Mouse (Mus musculus) cerebellum, adult 2 months (tissue): ENCODE results near the gene Hoxa6. TPM values are rescaled to one million over a fixed set of nuclear protein-coding genes. Genes with fewer than 3 reads are reported as not detected.

ENCODE experiments used
- DNase-seq, 2 experiments: peaks; one replicate each; pipeline ENCODE4 v3.0.0; 2021
- H3K27ac ChIP-seq: fragments of 200-500 bp; 2 replicates; pipeline ENCODE4 v1.5.1; 2012; ENCODE audit warnings: low read length, control low read depth, inconsistent platforms; ENCODE audit not compliant: insufficient read depth
- H3K27me3 ChIP-seq: fragments of 200-500 bp; 2 replicates; pipeline ENCODE4 v1.6.1; 2012; ENCODE audit warnings: inconsistent platforms, mild to moderate bottlenecking, low read length, moderate library complexity; ENCODE audit not compliant: control insufficient read depth, insufficient read depth
- H3K4me1 ChIP-seq: fragments of 200-500 bp; 2 replicates; pipeline ENCODE4 v1.6.1; 2011; ENCODE audit warnings: low read length; ENCODE audit not compliant: control insufficient read depth, insufficient read depth
- H3K4me3 ChIP-seq: fragments of 200-500 bp; replicated peaks from 2 replicates; pipeline ENCODE3; 2011; ENCODE audit warnings: mild to moderate bottlenecking, low read depth, low read length, control low read depth; ENCODE audit not compliant: insufficient read depth
- CTCF ChIP-seq: fragments of 200-500 bp; IDR thresholded peaks from 2 replicates; pipeline ENCODE4 v1.5.1; 2011; ENCODE audit warnings: low read depth, mild to moderate bottlenecking, control low read depth, low read length, moderate library complexity, borderline replicate concordance; ENCODE audit not compliant: insufficient read depth
- POLR2A ChIP-seq: fragments of 200-500 bp; IDR thresholded peaks from 2 replicates; pipeline ENCODE4 v1.6.1; 2011; ENCODE audit warnings: low read length, control low read depth, borderline replicate concordance; ENCODE audit not compliant: insufficient read depth
- WGBS: fragments of 180-500 bp; shearing (Covaris S2); methylation state at CpG from one replicate; pipeline ENCODE4 v1.1.7; 2018; 5-methylcytosine and 5-hydroxymethylcytosine counted together
- polyA plus RNA-seq: library from polyadenylated mRNA; depleted of rRNA; stranded (reverse); fragments of >200 nt; gene quantifications from 2 replicates; pipeline ENCODE4 v1.2.3, GENCODE M21; 2012

Hoxa6 gene
- polyA plus RNA-seq, 1 experiment = 0.46 TPM

DNA sequence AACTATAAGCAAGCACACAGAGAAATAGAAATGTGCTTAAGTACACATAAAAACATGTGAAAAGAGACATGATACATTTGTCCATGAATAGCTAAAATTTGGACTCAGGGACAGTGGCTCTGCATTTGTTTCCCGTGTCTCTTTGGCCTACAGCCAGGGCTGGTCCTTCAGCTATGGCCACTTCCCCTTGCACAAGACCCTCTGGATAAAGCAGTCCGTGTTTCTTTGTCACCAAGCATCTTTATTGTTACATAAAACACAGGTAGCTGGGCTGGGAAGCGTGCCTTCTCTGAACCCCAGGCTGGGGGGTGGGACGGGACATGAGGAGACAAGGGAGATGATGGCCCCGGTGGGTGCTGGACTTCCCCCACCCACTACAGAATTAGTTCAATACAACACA is 5.7 kb upstream of the Hoxa6 start:
- TF ChIP-seq POLR2A (no peak), CTCF (no peak)
- Histone ChIP-seq H3K4me1 (no peaks in the 10 kb centered on the region), H3K4me3 (no peak overlapping the region), H3K27ac (no peak overlapping the region), H3K27me3 (peaks cover 16% of the 10 kb centered on the region; the same call in 1 of the 2 replicates)
- WGBS = 15% methylated on average over 5 of the region's 5 CpGs
- no peak for DNase-seq

DNA sequence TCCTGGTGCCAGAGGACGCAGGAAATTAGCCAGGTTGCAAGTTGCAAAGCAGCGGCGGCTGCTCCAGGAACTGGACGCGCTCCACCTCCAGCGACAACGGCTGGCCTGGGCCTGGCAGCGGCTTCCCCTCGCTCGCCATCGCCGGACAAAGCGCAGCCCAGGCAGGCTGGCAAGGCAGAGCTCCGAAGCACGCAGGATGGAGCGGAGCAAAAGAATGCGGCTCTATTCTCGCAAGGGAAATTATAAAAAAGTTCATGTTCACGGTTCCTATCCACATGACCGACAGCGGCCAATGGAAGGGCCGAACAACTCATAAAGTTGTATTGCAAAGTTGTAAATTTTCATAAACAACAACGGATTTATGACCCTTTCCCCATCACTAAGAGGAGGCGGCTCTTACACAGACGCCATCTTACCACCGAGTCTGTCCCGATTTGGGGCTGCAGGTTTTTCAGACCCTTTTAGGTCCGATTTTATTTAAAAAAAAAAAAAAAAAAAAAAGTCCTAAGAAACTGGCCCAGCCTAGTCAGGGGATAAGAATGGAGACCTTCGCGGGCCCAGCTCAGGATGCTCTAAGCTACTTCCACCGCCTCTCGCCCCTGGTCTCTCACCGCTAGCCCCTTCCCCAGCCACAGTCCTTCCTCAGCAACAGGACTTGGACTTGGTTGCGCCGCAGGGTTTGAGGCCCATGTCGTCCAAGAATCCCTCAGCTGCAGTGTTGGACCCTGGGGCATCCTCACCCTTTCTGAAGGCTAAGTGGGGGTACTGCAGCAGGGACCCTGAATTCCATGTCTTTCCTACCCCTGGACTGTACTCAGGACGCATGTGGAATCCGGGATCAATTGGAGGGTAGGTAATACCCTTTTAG is 4.8 kb upstream of the Hoxa6 start, which contains the start of the genes Hoxa3 and Gm28308:
Gene Hoxa3 (minus strand): TSS at position 218 of the 868 bp plus-strand sequence.
Gene Gm28308 (minus strand): TSS at position 221 of the 868 bp plus-strand sequence.
- Histone ChIP-seq H3K4me3 (no peak within 1 kb of the TSS), H3K27me3 (peaks cover 14% of the 10 kb centered on the region; the same call in 1 of the 2 replicates), H3K27ac (no peak within 1 kb of the TSS)

DNA sequence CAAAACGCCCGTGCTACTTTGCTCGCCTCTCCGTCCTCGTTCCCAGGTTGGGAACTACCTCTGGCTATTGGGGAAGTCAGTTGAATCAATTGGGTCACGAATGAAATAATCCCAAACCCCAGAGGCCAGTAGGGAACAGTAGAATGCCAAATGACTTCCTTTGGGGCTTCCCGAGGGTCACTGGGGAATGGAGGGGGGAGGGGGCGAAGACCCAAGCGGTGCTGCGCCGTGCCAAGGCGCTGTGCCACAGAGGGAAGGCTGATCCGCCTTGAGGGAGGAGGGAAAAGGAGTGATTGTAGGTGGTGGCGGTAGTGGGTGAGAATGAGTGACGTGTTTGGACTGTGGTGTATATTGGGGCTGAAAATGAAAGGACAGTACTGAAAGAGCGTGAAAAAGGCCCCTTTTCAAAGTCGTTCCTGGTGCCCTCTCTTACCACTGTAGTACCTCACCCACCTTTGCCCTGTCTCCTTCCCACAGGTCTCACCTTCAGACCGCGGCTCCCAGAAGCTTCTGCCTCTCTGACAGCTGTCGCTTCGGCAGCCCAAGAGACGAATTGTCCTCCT is 4.1 kb upstream of the Hoxa6 start:
- H3K4me1 ChIP-seq = no peaks in the 10 kb centered on the region
- peaks cover 14% of the 10 kb centered on the region; the same call in 1 of the 2 replicates for H3K27me3 ChIP-seq
- TF ChIP-seq CTCF (no peak), POLR2A (no peak)
- DNase-seq = no peak
- H3K27ac ChIP-seq = no peak overlapping the region
- H3K4me3 ChIP-seq = no peak overlapping the region
- WGBS = 3% methylated on average over 22 of the region's 22 CpGs

More for the DNA sequence above, 4.8 kb upstream of the Hoxa6 start, which contains the start of the genes Hoxa3 and Gm28308:
- no peak for TF ChIP-seq CTCF
- no peak for TF ChIP-seq POLR2A
- DNase-seq = no peak
- 3% methylated on average over 38 of the region's 38 CpGs for WGBS
- no peaks in the 10 kb centered on the region for H3K4me1 ChIP-seq

DNA sequence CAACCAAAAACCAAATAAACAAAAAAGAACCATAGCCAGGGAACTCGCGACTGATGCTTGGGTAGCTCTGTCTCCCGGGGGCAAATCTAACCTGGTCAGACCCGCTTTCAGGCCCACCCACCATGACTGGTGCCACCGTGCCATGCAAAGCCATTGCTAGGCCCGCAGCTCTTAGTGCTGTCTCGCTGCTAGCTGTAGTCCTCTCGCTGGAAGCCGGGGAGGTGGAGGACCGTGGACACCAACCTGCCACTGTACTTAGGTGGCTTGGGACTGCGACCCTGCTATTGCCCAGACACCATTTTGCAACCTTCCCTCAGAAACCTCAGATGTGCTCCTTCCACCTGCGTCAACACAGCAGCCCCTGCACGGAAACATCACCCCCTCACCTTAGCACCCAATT is 3.4 kb upstream of the Hoxa6 start:
- no peak for DNase-seq
- no peak overlapping the region for H3K4me3 ChIP-seq
- no peak for TF ChIP-seq CTCF
- TF ChIP-seq POLR2A = no peak
- H3K27me3 ChIP-seq = peaks cover 15% of the 10 kb centered on the region; the same call in 1 of the 2 replicates
- 6% methylated on average over 13 of the region's 13 CpGs for WGBS
- H3K27ac ChIP-seq = no peak overlapping the region
- no peaks in the 10 kb centered on the region for H3K4me1 ChIP-seq

DNA sequence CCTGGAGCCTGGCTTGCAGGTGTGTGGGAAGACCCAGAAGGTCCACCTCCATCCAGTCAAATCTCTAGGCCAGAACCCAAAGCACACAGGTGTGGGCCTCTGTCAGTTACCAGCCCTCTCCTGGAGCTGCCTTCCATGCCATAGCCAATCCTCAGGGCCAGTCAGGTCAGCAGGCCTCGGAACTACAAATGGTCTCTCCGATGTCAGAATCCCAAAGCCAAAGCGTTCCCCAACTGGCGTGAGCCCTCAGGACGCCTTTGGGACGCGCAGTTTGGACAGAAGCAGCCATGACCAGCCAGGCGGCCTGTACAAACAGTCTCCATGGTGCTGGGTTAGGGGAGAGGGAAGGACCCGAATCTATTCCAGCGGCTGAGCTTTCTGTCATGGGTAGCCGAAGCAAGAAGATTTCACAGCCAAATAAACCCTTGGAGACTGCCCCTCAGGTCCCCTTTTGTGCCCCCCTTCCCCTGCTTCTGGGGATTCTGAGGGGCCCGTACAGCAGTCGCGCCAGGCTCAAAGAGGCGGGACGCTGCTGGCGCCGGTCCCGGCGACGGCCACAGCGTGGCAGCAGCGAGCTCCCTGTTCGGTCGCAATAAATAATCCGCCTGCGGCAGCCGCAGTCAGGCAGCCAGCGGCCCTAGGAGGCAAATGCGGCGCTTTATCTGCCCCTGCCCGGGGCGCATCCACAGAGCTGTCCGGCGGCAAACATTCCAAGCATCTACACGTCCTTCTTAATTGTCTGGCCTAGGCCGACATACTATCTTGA is 2.8 kb upstream of the Hoxa6 start:
- peaks cover 13% of the 10 kb centered on the region; the same call in 1 of the 2 replicates for H3K27me3 ChIP-seq
- H3K4me1 ChIP-seq = no peaks in the 10 kb centered on the region
- 1% methylated on average over 37 of the region's 37 CpGs for WGBS
- H3K4me3 ChIP-seq = no peak overlapping the region
- TF ChIP-seq POLR2A = no peak
- TF ChIP-seq CTCF = peak; percentile 44
- DNase-seq = peak; percentile 53 to 55
- H3K27ac ChIP-seq = no peak overlapping the region

DNA sequence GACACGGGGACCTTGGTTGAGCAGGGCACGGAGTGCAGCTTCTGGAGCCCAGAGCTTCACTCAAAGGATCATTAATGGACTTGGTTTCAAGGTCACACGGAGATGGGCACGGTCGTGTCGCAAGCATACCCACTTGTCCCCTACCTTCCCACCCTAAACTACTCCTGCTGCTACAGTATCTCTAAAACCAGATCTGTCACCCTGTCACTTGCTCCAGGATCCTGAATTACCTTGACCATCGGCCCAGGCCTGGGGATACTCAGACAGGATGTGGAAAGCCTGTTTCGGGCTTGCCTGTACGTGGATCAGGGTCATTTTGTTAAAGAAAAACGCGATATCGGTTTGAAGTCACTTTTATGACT is 1.1 kb upstream of the Hoxa6 start:
- peak in 1 of 2 experiments; percentile 5 for DNase-seq
- H3K4me3 ChIP-seq = no peak overlapping the region
- no peak overlapping the region for H3K27ac ChIP-seq
- TF ChIP-seq CTCF (no peak), POLR2A (no peak)
- 14% methylated on average over 12 of the region's 12 CpGs for WGBS
- peaks cover 11% of the 10 kb centered on the region; the same call in 1 of the 2 replicates for H3K27me3 ChIP-seq
- no peaks in the 10 kb centered on the region for H3K4me1 ChIP-seq

DNA sequence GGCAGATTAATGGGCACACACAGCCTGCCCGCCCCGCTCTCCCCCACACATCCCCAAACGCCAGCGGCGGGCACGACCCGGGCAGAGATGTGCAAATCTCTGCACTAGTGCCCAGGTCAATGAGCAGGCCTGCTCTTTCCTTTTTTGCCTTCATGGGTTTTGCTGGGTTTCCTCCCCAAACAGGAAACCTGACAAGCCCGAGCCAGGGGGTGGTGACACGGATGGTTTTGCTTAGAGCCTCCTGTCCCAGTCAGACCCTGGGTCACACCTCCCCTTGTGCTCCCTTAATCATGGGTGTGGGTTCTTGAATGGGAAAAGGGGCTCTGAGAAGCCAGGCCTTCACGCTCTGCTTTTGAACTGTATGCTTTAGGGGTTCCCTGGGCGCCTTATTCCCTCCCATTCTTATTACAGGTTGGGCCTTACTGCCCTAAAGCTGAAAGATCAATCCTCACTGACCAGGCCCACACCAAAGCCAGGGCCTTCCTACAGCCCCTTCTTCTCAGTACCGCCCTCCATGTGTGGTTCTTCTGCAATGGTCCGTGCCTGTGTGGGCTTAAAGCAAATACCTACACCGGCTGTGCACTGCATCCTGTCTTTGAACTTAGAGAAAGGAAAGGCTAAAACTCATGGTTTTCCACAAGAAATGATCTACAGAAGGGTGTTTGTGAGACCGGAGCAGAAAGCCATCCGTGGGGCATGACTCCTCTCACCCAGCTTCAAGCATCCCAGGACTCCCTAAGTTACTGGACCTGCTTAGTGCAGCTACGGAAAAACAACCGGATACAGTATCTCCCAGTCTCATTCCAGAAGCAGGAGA is 554 bp upstream of the Hoxa6 start:
- Histone ChIP-seq H3K27me3 (peaks cover 15% of the 10 kb centered on the region; the same call in 1 of the 2 replicates), H3K4me1 (no peaks in the 10 kb centered on the region), H3K27ac (no peak overlapping the region), H3K4me3 (no peak overlapping the region)
- TF ChIP-seq POLR2A (no peak), CTCF (no peak)
- 9% methylated on average over 18 of the region's 18 CpGs for WGBS
- DNase-seq = no peak
